Mouse (Mus musculus) thymus, postnatal 14 days (tissue): ENCODE measurements at regions not wholly inside any gene's neighbourhood (a gene's known extent, or its start where the extent isn't known, plus 50 kb on each side); places are given as distances from the start of the nearest gene placed in this dataset.

Source experiments
- DNase-seq: peaks from one replicate; pipeline ENCODE4 v3.0.0; 2021

GRCm38 (mm10) chr1:137079401-137080003 lies 119.3 kb upstream of the Nr5a2 start:
- DNase-seq: no peak

GRCm38 (mm10) chr1:137074787-137075186 lies 114.5 kb upstream of the Nr5a2 start:
- peak; percentile 24 for DNase-seq

- peak; percentile 42 for DNase-seq
Measured at GRCm38 (mm10) chr1:137073857-137074572, 113.8 kb upstream of the Nr5a2 start.

- no peak for DNase-seq
Measured at GRCm38 (mm10) chr1:137060914-137061313, 100.7 kb upstream of the Nr5a2 start.

GRCm38 (mm10) chr1:137053134-137053533 lies 92.9 kb upstream of the Nr5a2 start:
- DNase-seq: no peak

- DNase-seq: no peak
Measured at GRCm38 (mm10) chr1:137051515-137051914, 91.3 kb upstream of the Nr5a2 start.

GRCm38 (mm10) chr1:137044076-137044475 lies 83.8 kb upstream of the Nr5a2 start:
- no peak for DNase-seq

GRCm38 (mm10) chr1:137042414-137043010 lies 82.3 kb upstream of the Nr5a2 start:
- no peak for DNase-seq

- no peak for DNase-seq
Measured at GRCm38 (mm10) chr1:137040898-137041297, 80.7 kb upstream of the Nr5a2 start.

- no peak for DNase-seq
Measured at GRCm38 (mm10) chr1:137034586-137034985, 74.3 kb upstream of the Nr5a2 start.

GRCm38 (mm10) chr1:137033679-137034078 lies 73.4 kb upstream of the Nr5a2 start:
- no peak for DNase-seq

GRCm38 (mm10) chr1:137023706-137024105 lies 63.5 kb upstream of the Nr5a2 start:
- DNase-seq: no peak

- no peak for DNase-seq
Measured at GRCm38 (mm10) chr1:137020528-137020927, 60.3 kb upstream of the Nr5a2 start.

GRCm38 (mm10) chr1:137017642-137018041 lies 57.4 kb upstream of the Nr5a2 start:
- DNase-seq: no peak

- no peak for DNase-seq
Measured at GRCm38 (mm10) chr1:137010240-137010926, 50.1 kb upstream of the Nr5a2 start.
